Mouse (Mus musculus) hindbrain, postnatal 0 days (tissue): ENCODE measurements at regions not wholly inside any gene's neighbourhood (a gene's known extent, or its start where the extent isn't known, plus 50 kb on each side); places are given as distances from the start of the nearest gene placed in this dataset.

Source experiments
- ATAC-seq: fragments of 200-750 bp; cut with Nextera tagmentation; 2 replicates; pipeline ENCODE4 v1.8.0; 2017; ENCODE audit warnings: mild to moderate bottlenecking, moderate TSS enrichment, moderate library complexity
- DNase-seq: peaks from one replicate; pipeline ENCODE4 v3.0.0-alpha.2; 2015; ENCODE audit warnings: low spot score
- H3K27ac ChIP-seq: fragments of 300-500 bp; sonication (generic); 2 replicates; pipeline ENCODE4 v1.5.1; 2014; ENCODE audit warnings: mild to moderate bottlenecking
- H3K27me3 ChIP-seq: fragments of 300-500 bp; sonication (generic); 2 replicates; pipeline ENCODE4 v1.6.1; 2014; ENCODE audit warnings: low read length, mixed read lengths; ENCODE audit not compliant: insufficient read depth
- H3K36me3 ChIP-seq: fragments of 300-500 bp; sonication (generic); 2 replicates; pipeline ENCODE4 v1.6.1; 2014; ENCODE audit warnings: low read length, mixed read lengths; ENCODE audit not compliant: insufficient read depth
- H3K4me1 ChIP-seq: fragments of 300-500 bp; sonication (generic); 2 replicates; pipeline ENCODE4 v1.6.1; 2014; ENCODE audit warnings: antibody characterized with exemption, low read length, mixed read lengths; ENCODE audit not compliant: insufficient read depth
- H3K4me2 ChIP-seq: fragments of 300-500 bp; sonication (generic); 2 replicates; pipeline ENCODE4 v1.6.1; 2014; ENCODE audit warnings: low read depth, mild to moderate bottlenecking, low read length, moderate library complexity, mixed read lengths
- H3K4me3 ChIP-seq: fragments of 300-500 bp; sonication (generic); 2 replicates; pipeline ENCODE4 v1.5.1; 2014; ENCODE audit warnings: low read length
- H3K9ac ChIP-seq: fragments of 300-500 bp; sonication (generic); replicated peaks from 2 replicates; pipeline ENCODE4 v1.6.1; 2014; ENCODE audit warnings: mild to moderate bottlenecking, low read length, moderate library complexity, mixed read lengths
- H3K9me3 ChIP-seq: fragments of 300-500 bp; sonication (generic); 2 replicates; pipeline ENCODE4 v1.6.1; 2016; ENCODE audit warnings: low read length, mixed read lengths
- CTCF ChIP-seq: IDR thresholded peaks from 2 replicates; pipeline ENCODE4 v1.5.1; 2016; ENCODE audit warnings: antibody characterized with exemption, control low read depth, low read depth
- WGBS: fragments of 180-500 bp; shearing (Covaris S2); extraction: QIAGEN DNeasy Blood & Tissue Kit; methylation state at CpG from one replicate; pipeline ENCODE4 v1.1.7; 2014; 5-methylcytosine and 5-hydroxymethylcytosine counted together

GRCm38 (mm10) chr1:88623040-88623439 lies 79.0 kb downstream of the Arl4c start:
- no peak overlapping the region for H3K4me2 ChIP-seq
- H3K36me3 ChIP-seq, result no peaks in the 10 kb centered on the region
- peak; percentile 41 for DNase-seq
- H3K9me3 ChIP-seq, result no peaks in the 10 kb centered on the region
- no peaks in the 10 kb centered on the region for H3K27me3 ChIP-seq
- no peak overlapping the region for H3K27ac ChIP-seq
- H3K4me3 ChIP-seq, result no peak overlapping the region
- H3K4me1 ChIP-seq, result no peaks in the 10 kb centered on the region
- WGBS, result 30% methylated on average over 10 of the region's 10 CpGs
- H3K9ac ChIP-seq, result no peak overlapping the region
- TF ChIP-seq CTCF, result no peak
- no peak for ATAC-seq

GRCm38 (mm10) chr1:88622356-88622755 lies 79.7 kb downstream of the Arl4c start:
- Histone ChIP-seq H3K4me1 (no peaks in the 10 kb centered on the region), H3K27ac (no peak overlapping the region), H3K9me3 (no peaks in the 10 kb centered on the region), H3K36me3 (no peaks in the 10 kb centered on the region), H3K4me3 (no peak overlapping the region), H3K4me2 (no peak overlapping the region), H3K9ac (no peak overlapping the region), H3K27me3 (no peaks in the 10 kb centered on the region)
- no peak for ATAC-seq
- no peak for DNase-seq
- WGBS, result 85% methylated on average over 6 of the region's 6 CpGs
- TF ChIP-seq CTCF, result no peak

GRCm38 (mm10) chr1:88621214-88621613 lies 80.8 kb downstream of the Arl4c start:
- no peak overlapping the region for H3K9ac ChIP-seq
- 77% methylated on average over 2 of the region's 2 CpGs for WGBS
- no peaks in the 10 kb centered on the region for H3K27me3 ChIP-seq
- TF ChIP-seq CTCF, result no peak
- no peak for DNase-seq
- H3K27ac ChIP-seq, result no peak overlapping the region
- H3K4me1 ChIP-seq, result no peaks in the 10 kb centered on the region
- H3K4me3 ChIP-seq, result no peak overlapping the region
- H3K4me2 ChIP-seq, result no peak overlapping the region
- no peaks in the 10 kb centered on the region for H3K9me3 ChIP-seq
- no peak for ATAC-seq
- H3K36me3 ChIP-seq, result no peaks in the 10 kb centered on the region

DNA sequence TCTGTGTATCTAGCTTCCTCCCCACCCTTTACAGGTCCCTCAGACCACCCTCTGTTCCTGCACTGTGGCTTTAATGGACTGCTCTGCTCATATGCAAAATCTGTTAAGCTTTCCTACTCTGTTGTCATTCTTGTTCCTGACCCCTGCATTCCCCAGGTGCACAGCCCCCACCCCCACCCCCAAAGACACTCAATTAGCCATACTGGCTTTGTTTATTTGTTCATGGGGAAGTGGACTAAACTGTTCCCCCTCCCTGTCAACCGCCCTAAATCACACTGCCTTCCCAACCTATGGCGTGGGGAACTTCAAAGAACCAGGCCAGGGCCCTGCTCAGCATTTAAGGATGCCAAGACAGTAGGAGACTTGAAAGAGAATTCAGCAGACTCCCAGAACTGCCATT lies 89.0 kb downstream of the Arl4c start:
- no peak overlapping the region for H3K27ac ChIP-seq
- WGBS, result 21% methylated on average over 2 of the region's 2 CpGs
- ATAC-seq, result no peak
- no peaks in the 10 kb centered on the region for H3K36me3 ChIP-seq
- H3K4me3 ChIP-seq, result no peak overlapping the region
- H3K9ac ChIP-seq, result no peak overlapping the region
- DNase-seq, result no peak
- no peaks in the 10 kb centered on the region for H3K9me3 ChIP-seq
- H3K4me1 ChIP-seq, result no peaks in the 10 kb centered on the region
- H3K4me2 ChIP-seq, result no peak overlapping the region
- no peaks in the 10 kb centered on the region for H3K27me3 ChIP-seq
- no peak for TF ChIP-seq CTCF

GRCm38 (mm10) chr1:88611241-88611640 lies 90.8 kb downstream of the Arl4c start:
- no peak for TF ChIP-seq CTCF
- DNase-seq, result no peak
- no peak overlapping the region for H3K4me2 ChIP-seq
- no peak overlapping the region for H3K4me3 ChIP-seq
- H3K9me3 ChIP-seq, result no peaks in the 10 kb centered on the region
- H3K9ac ChIP-seq, result no peak overlapping the region
- H3K36me3 ChIP-seq, result no peaks in the 10 kb centered on the region
- no peak overlapping the region for H3K27ac ChIP-seq
- 92% methylated on average over 5 of the region's 5 CpGs for WGBS
- no peaks in the 10 kb centered on the region for H3K27me3 ChIP-seq
- no peak for ATAC-seq
- no peaks in the 10 kb centered on the region for H3K4me1 ChIP-seq

DNA sequence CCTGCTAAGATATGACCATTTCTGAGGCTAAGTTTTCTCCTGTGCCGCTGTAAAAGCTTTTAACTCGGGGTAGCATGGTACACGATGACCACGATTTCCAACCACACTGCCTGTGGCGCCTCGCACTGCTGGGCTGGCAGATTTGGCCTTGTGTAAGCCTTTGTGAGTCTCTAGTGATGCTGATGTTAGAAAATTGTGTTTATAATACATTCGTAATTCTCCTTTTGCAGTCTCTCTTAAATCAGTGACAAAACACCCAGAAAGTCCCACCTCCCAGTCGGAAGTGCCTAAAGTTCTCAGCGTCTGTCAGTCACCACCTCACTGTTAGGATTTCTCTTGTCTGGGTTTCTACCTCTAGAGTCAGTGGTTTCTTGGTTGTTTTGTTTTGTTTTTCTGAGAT lies 91.2 kb downstream of the Arl4c start:
- ATAC-seq (no peak), DNase-seq (no peak)
- H3K27ac ChIP-seq, result no peak overlapping the region
- 92% methylated on average over 9 of the region's 9 CpGs for WGBS
- H3K4me3 ChIP-seq, result no peak overlapping the region
- H3K4me1 ChIP-seq, result no peaks in the 10 kb centered on the region
- no peak overlapping the region for H3K4me2 ChIP-seq
- no peak overlapping the region for H3K9ac ChIP-seq
- no peaks in the 10 kb centered on the region for H3K9me3 ChIP-seq
- H3K27me3 ChIP-seq, result no peaks in the 10 kb centered on the region
- no peak for TF ChIP-seq CTCF
- H3K36me3 ChIP-seq, result no peaks in the 10 kb centered on the region

DNA sequence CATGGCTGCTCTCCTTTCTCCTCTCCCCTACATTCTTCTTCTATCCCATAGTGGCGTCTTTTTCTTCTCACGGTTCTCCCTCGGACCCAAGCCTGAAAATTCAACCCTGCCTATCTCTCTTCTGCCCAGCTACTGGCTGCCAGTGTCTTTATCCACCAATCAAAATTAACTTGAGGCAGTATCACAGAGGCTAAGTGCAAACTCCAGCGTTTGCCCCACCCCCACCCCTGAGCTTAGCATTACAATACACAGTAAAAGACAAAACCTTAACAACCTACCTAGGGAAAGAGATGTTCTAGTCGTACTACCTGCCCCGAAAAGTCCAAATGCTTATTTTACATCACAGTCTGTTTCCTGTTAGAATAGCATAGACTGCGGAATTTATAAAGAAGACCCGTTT lies 93.2 kb downstream of the Arl4c start:
- no peaks in the 10 kb centered on the region for H3K4me1 ChIP-seq
- no peak overlapping the region for H3K9ac ChIP-seq
- H3K36me3 ChIP-seq, result no peaks in the 10 kb centered on the region
- H3K4me2 ChIP-seq, result no peak overlapping the region
- no peak for DNase-seq
- no peaks in the 10 kb centered on the region for H3K27me3 ChIP-seq
- no peak for TF ChIP-seq CTCF
- 48% methylated on average over 8 of the region's 8 CpGs for WGBS
- no peaks in the 10 kb centered on the region for H3K9me3 ChIP-seq
- ATAC-seq, result no peak
- no peak overlapping the region for H3K27ac ChIP-seq
- no peak overlapping the region for H3K4me3 ChIP-seq
